Mouse (Mus musculus): ENCODE measurements around the gene Pdgfa. TPM values are rescaled to one million over a fixed set of nuclear protein-coding genes. Genes with fewer than 3 reads are reported as not detected.

Gene Pdgfa
- polyA plus RNA-seq, 1 experiment from 2014 or later = 69.2 TPM

GRCm38 (mm10) chr5:138992611-138993370, 4.4 kb downstream of the Pdgfa start:
- WGBS = 7% methylated on average over 59 of the region's 59 CpGs
- Histone ChIP-seq H3K36me3 (ENCODE audit: control insufficient read depth, insufficient read depth, low read length) (peaks cover 6% of the 10 kb centered on the region), H3K9me3 (ENCODE audit: control insufficient read depth, low read length) (no peaks in the 10 kb centered on the region), H3K4me3 (ENCODE audit: low read depth, low read length) (peak overlapping the region; percentile 84), H3K27ac (ENCODE audit: low read depth) (peak overlapping the region; percentile 8; the same call in 1 of the 2 replicates), H3K9ac (ENCODE audit: low read length) (peak overlapping the region; percentile 80), H3K4me2 (ENCODE audit: low read length) (peak overlapping the region; percentile 92), H3K27me3 (replicated peaks; ENCODE audit: control insufficient read depth, insufficient read depth, low read length) (peaks cover 17% of the 10 kb centered on the region), H3K4me1 (replicated peaks; ENCODE audit: control insufficient read depth, insufficient read depth, low read length) (peaks cover 25% of the 10 kb centered on the region)
- peak; percentile 82 for DNase-seq (ENCODE audit: low spot score)
- ATAC-seq (replicated peaks; ENCODE audit: low FRiP score, low TSS enrichment, low read depth) = no peak

GRCm38 (mm10) chr5:138991734-138992133, 5.4 kb downstream of the Pdgfa start:
- peaks cover 16% of the 10 kb centered on the region for H3K36me3 ChIP-seq (ENCODE audit: control insufficient read depth, insufficient read depth, low read length)
- no peak for DNase-seq (ENCODE audit: low spot score)
- H3K4me1 ChIP-seq (replicated peaks; ENCODE audit: control insufficient read depth, insufficient read depth, low read length) = peaks cover 15% of the 10 kb centered on the region; the same call in 1 of the 2 replicates
- ATAC-seq (replicated peaks; ENCODE audit: low FRiP score, low TSS enrichment, low read depth) = no peak
- no peak overlapping the region for H3K27ac ChIP-seq (ENCODE audit: low read depth)
- 55% methylated on average over 4 of the region's 4 CpGs for WGBS
- H3K4me2 ChIP-seq (ENCODE audit: low read length) = no peak overlapping the region
- no peaks in the 10 kb centered on the region for H3K9me3 ChIP-seq (ENCODE audit: control insufficient read depth, low read length)
- no peak overlapping the region for H3K9ac ChIP-seq (ENCODE audit: low read length)
- H3K27me3 ChIP-seq (replicated peaks; ENCODE audit: control insufficient read depth, insufficient read depth, low read length) = peaks cover 10% of the 10 kb centered on the region
- no peak overlapping the region for H3K4me3 ChIP-seq (ENCODE audit: low read depth, low read length)

GRCm38 (mm10) chr5:138990659-138991380, 6.3 kb downstream of the Pdgfa start:
- Histone ChIP-seq H3K36me3 (ENCODE audit: control insufficient read depth, insufficient read depth, low read length) (peaks cover 25% of the 10 kb centered on the region), H3K9me3 (ENCODE audit: control insufficient read depth, low read length) (no peaks in the 10 kb centered on the region), H3K4me1 (replicated peaks; ENCODE audit: control insufficient read depth, insufficient read depth, low read length) (peaks cover 10% of the 10 kb centered on the region; the same call in 1 of the 2 replicates), H3K27me3 (replicated peaks; ENCODE audit: control insufficient read depth, insufficient read depth, low read length) (peaks cover 7% of the 10 kb centered on the region), H3K9ac (ENCODE audit: low read length) (no peak overlapping the region), H3K27ac (ENCODE audit: low read depth) (no peak overlapping the region), H3K4me3 (ENCODE audit: low read depth, low read length) (no peak overlapping the region), H3K4me2 (ENCODE audit: low read length) (no peak overlapping the region)
- DNase-seq (ENCODE audit: low spot score) (no peak), ATAC-seq (replicated peaks; ENCODE audit: low FRiP score, low TSS enrichment, low read depth) (no peak)
- 77% methylated on average over 7 of the region's 7 CpGs for WGBS

GRCm38 (mm10) chr5:138989567-138989966, 7.6 kb downstream of the Pdgfa start:
- WGBS = 84% methylated on average over 6 of the region's 6 CpGs
- H3K4me1 ChIP-seq (replicated peaks; ENCODE audit: control insufficient read depth, insufficient read depth, low read length) = peaks cover 10% of the 10 kb centered on the region; the same call in 1 of the 2 replicates
- H3K27ac ChIP-seq (ENCODE audit: low read depth) = no peak overlapping the region

GRCm38 (mm10) chr5:138988764-138989163, 8.4 kb downstream of the Pdgfa start:
- H3K27me3 ChIP-seq (replicated peaks; ENCODE audit: control insufficient read depth, insufficient read depth, low read length) = peaks cover 7% of the 10 kb centered on the region
- WGBS = 54% methylated on average over 9 of the region's 9 CpGs
- H3K9me3 ChIP-seq (ENCODE audit: control insufficient read depth, low read length) = no peaks in the 10 kb centered on the region
- H3K4me1 ChIP-seq (replicated peaks; ENCODE audit: control insufficient read depth, insufficient read depth, low read length) = peaks cover 10% of the 10 kb centered on the region; the same call in 1 of the 2 replicates
- H3K27ac ChIP-seq (ENCODE audit: low read depth) = no peak overlapping the region
- H3K9ac ChIP-seq (ENCODE audit: low read length) = no peak overlapping the region
- peaks cover 42% of the 10 kb centered on the region for H3K36me3 ChIP-seq (ENCODE audit: control insufficient read depth, insufficient read depth, low read length)
- ATAC-seq (replicated peaks; ENCODE audit: low FRiP score, low TSS enrichment, low read depth) (no peak), DNase-seq (ENCODE audit: low spot score) (no peak)
- H3K4me2 ChIP-seq (ENCODE audit: low read length) = no peak overlapping the region
- no peak overlapping the region for H3K4me3 ChIP-seq (ENCODE audit: low read depth, low read length)

More at GRCm38 (mm10) chr5:138989567-138989966, 7.6 kb downstream of the Pdgfa start:
- no peak overlapping the region for H3K9ac ChIP-seq (ENCODE audit: low read length)
- no peak overlapping the region for H3K4me3 ChIP-seq (ENCODE audit: low read depth, low read length)
- DNase-seq (ENCODE audit: low spot score) (no peak), ATAC-seq (replicated peaks; ENCODE audit: low FRiP score, low TSS enrichment, low read depth) (no peak)
- peaks cover 34% of the 10 kb centered on the region for H3K36me3 ChIP-seq (ENCODE audit: control insufficient read depth, insufficient read depth, low read length)
- no peaks in the 10 kb centered on the region for H3K9me3 ChIP-seq (ENCODE audit: control insufficient read depth, low read length)
- H3K27me3 ChIP-seq (replicated peaks; ENCODE audit: control insufficient read depth, insufficient read depth, low read length) = peaks cover 7% of the 10 kb centered on the region
- no peak overlapping the region for H3K4me2 ChIP-seq (ENCODE audit: low read length)

GRCm38 (mm10) chr5:138987994-138988393, 9.2 kb downstream of the Pdgfa start:
- ATAC-seq (replicated peaks; ENCODE audit: low FRiP score, low TSS enrichment, low read depth) (no peak), DNase-seq (ENCODE audit: low spot score) (no peak)
- WGBS = 74% methylated on average over 10 of the region's 10 CpGs

GRCm38 (mm10) chr5:138981921-138982320, 15.2 kb downstream of the Pdgfa start:
- H3K4me1 ChIP-seq (replicated peaks; ENCODE audit: control insufficient read depth, insufficient read depth, low read length) = 0 out of 2 replicates have a peak, but pooled peaks cover 4% of the 10 kb centered on the region
- H3K27me3 ChIP-seq (replicated peaks; ENCODE audit: control insufficient read depth, insufficient read depth, low read length) = no peaks in the 10 kb centered on the region
- 58% methylated on average over 7 of the region's 9 CpGs for WGBS
- DNase-seq (ENCODE audit: low spot score) (no peak), ATAC-seq (replicated peaks; ENCODE audit: low FRiP score, low TSS enrichment, low read depth) (no peak)
- no peak overlapping the region for H3K9ac ChIP-seq (ENCODE audit: low read length)
- no peak overlapping the region for H3K4me3 ChIP-seq (ENCODE audit: low read depth, low read length)
- H3K4me2 ChIP-seq (ENCODE audit: low read length) = no peak overlapping the region
- no peak overlapping the region for H3K27ac ChIP-seq (ENCODE audit: low read depth)
- peaks cover 76% of the 10 kb centered on the region for H3K36me3 ChIP-seq (ENCODE audit: control insufficient read depth, insufficient read depth, low read length)
- H3K9me3 ChIP-seq (ENCODE audit: control insufficient read depth, low read length) = no peaks in the 10 kb centered on the region

More at GRCm38 (mm10) chr5:138987994-138988393, 9.2 kb downstream of the Pdgfa start:
- H3K4me3 ChIP-seq (ENCODE audit: low read depth, low read length) = no peak overlapping the region
- H3K36me3 ChIP-seq (ENCODE audit: control insufficient read depth, insufficient read depth, low read length) = peaks cover 49% of the 10 kb centered on the region
- peaks cover 3% of the 10 kb centered on the region; the same call in 1 of the 2 replicates for H3K4me1 ChIP-seq (replicated peaks; ENCODE audit: control insufficient read depth, insufficient read depth, low read length)
- no peaks in the 10 kb centered on the region for H3K9me3 ChIP-seq (ENCODE audit: control insufficient read depth, low read length)
- H3K27ac ChIP-seq (ENCODE audit: low read depth) = no peak overlapping the region
- H3K27me3 ChIP-seq (replicated peaks; ENCODE audit: control insufficient read depth, insufficient read depth, low read length) = peaks cover 7% of the 10 kb centered on the region
- no peak overlapping the region for H3K9ac ChIP-seq (ENCODE audit: low read length)
- H3K4me2 ChIP-seq (ENCODE audit: low read length) = no peak overlapping the region

GRCm38 (mm10) chr5:138980608-138981007, 16.6 kb downstream of the Pdgfa start:
- 72% methylated on average over 9 of the region's 9 CpGs for WGBS
- H3K36me3 ChIP-seq (ENCODE audit: control insufficient read depth, insufficient read depth, low read length) = peaks cover 68% of the 10 kb centered on the region
- no peak overlapping the region for H3K27ac ChIP-seq (ENCODE audit: low read depth)
- no peak for ATAC-seq (replicated peaks; ENCODE audit: low FRiP score, low TSS enrichment, low read depth)
- no peak for DNase-seq (ENCODE audit: low spot score)
- no peaks in the 10 kb centered on the region for H3K27me3 ChIP-seq (replicated peaks; ENCODE audit: control insufficient read depth, insufficient read depth, low read length)
- no peak overlapping the region for H3K9ac ChIP-seq (ENCODE audit: low read length)
- 0 out of 2 replicates have a peak, but pooled peaks cover 4% of the 10 kb centered on the region for H3K4me1 ChIP-seq (replicated peaks; ENCODE audit: control insufficient read depth, insufficient read depth, low read length)
- no peaks in the 10 kb centered on the region for H3K9me3 ChIP-seq (ENCODE audit: control insufficient read depth, low read length)
- H3K4me3 ChIP-seq (ENCODE audit: low read depth, low read length) = no peak overlapping the region
- H3K4me2 ChIP-seq (ENCODE audit: low read length) = no peak overlapping the region
